Mouse (Mus musculus) large intestine, adult 2 months (tissue): ENCODE data around the gene Tgfa. TPM values are rescaled to one million over a fixed set of nuclear protein-coding genes. Genes with fewer than 3 reads are reported as not detected.

ENCODE experiments used
- DNase-seq: peaks from one replicate; pipeline ENCODE4 v3.0.0-alpha.2; 2012; ENCODE audit warnings: low read depth, low spot score
- WGBS: fragments of 180-500 bp; shearing (Covaris S2); methylation state at CpG from one replicate; pipeline ENCODE4 v1.1.7; 2018; 5-methylcytosine and 5-hydroxymethylcytosine counted together
- polyA plus RNA-seq: library from polyadenylated mRNA; depleted of rRNA; stranded (reverse); fragments of >200 nt; gene quantifications from 2 replicates; pipeline ENCODE4 v1.2.3, GENCODE M21; 2012

Gene Tgfa
- polyA plus RNA-seq, 1 experiment = 7.2 TPM

GRCm38 (mm10) chr6:86182626-86183025 is 12.4 kb upstream of the Tgfa start:
- 76% methylated on average over 5 of the region's 5 CpGs for WGBS
- no peak for DNase-seq

- no peak for DNase-seq
- WGBS = 22% methylated on average over 14 of the region's 14 CpGs
These were observed 8.7 kb upstream of the Tgfa start for GRCm38 (mm10) chr6:86186106-86186955.

- no peak for DNase-seq
- 39% methylated on average over 11 of the region's 11 CpGs for WGBS
These were observed 6.1 kb upstream of the Tgfa start for GRCm38 (mm10) chr6:86188741-86189480.

GRCm38 (mm10) chr6:86190622-86191021 is 4.4 kb upstream of the Tgfa start:
- WGBS = 94% methylated on average over 3 of the region's 3 CpGs
- no peak for DNase-seq

- DNase-seq = no peak
- 78% methylated on average over 3 of the region's 3 CpGs for WGBS
These were observed 2.0 kb upstream of the Tgfa start for GRCm38 (mm10) chr6:86192978-86193377.

GRCm38 (mm10) chr6:86193879-86194278 is 1.1 kb upstream of the Tgfa start:
- no peak for DNase-seq
- WGBS = 57% methylated on average over 5 of the region's 5 CpGs

GRCm38 (mm10) chr6:86196034-86196433 is 1.0 kb downstream of the Tgfa start:
- DNase-seq = no peak
- WGBS = 9% methylated on average over 14 of the region's 14 CpGs

- 42% methylated on average over 11 of the region's 11 CpGs for WGBS
- no peak for DNase-seq
These were observed 2.3 kb downstream of the Tgfa start for GRCm38 (mm10) chr6:86197150-86197862.

- no peak for DNase-seq
- WGBS = 68% methylated on average over 5 of the region's 5 CpGs
These were observed 5.9 kb downstream of the Tgfa start for GRCm38 (mm10) chr6:86200934-86201333.

- no peak for DNase-seq
- 84% methylated on average over 7 of the region's 7 CpGs for WGBS
These were observed 8.1 kb downstream of the Tgfa start for GRCm38 (mm10) chr6:86203101-86203500.

GRCm38 (mm10) chr6:86206014-86206413 is 11.0 kb downstream of the Tgfa start:
- DNase-seq = no peak
- 73% methylated on average over 6 of the region's 6 CpGs for WGBS

GRCm38 (mm10) chr6:86206985-86207384 is 12.0 kb downstream of the Tgfa start:
- WGBS = 43% methylated on average over 12 of the region's 12 CpGs
- no peak for DNase-seq

GRCm38 (mm10) chr6:86209133-86210016 is 14.4 kb downstream of the Tgfa start:
- WGBS = 33% methylated on average over 17 of the region's 17 CpGs

GRCm38 (mm10) chr6:86210017-86210408 is 15.0 kb downstream of the Tgfa start:
- 30% methylated on average over 6 of the region's 6 CpGs for WGBS
- DNase-seq = no peak

More at GRCm38 (mm10) chr6:86209133-86210016, 14.4 kb downstream of the Tgfa start:
- no peak for DNase-seq

GRCm38 (mm10) chr6:86210619-86211018 is 15.6 kb downstream of the Tgfa start:
- WGBS = 78% methylated on average over 3 of the region's 3 CpGs

GRCm38 (mm10) chr6:86211081-86211763 is 16.2 kb downstream of the Tgfa start:
- DNase-seq = no peak
- WGBS = 83% methylated on average over 12 of the region's 12 CpGs

More at GRCm38 (mm10) chr6:86210619-86211018, 15.6 kb downstream of the Tgfa start:
- no peak for DNase-seq

- DNase-seq = no peak
- 71% methylated on average over 3 of the region's 3 CpGs for WGBS
These were observed 18.0 kb downstream of the Tgfa start for GRCm38 (mm10) chr6:86212871-86213640.

- WGBS = 32% methylated on average over 2 of the region's 2 CpGs
- no peak for DNase-seq
These were observed 23.0 kb downstream of the Tgfa start for GRCm38 (mm10) chr6:86218066-86218465.
